Mouse (Mus musculus): ENCODE measurements around the gene Bcl2a1b. TPM values are rescaled to one million over a fixed set of nuclear protein-coding genes. Genes with fewer than 3 reads are reported as not detected.
"Not testable (repeated sequence)": the region's sequence is repeated elsewhere in the genome, so short reads cannot be mapped to it uniquely, and the experiment has no call there.

Gene Bcl2a1b
- polyA plus RNA-seq (2016; fragmentation: Nextera tagmentation; extraction: Ambion mirVana), result 0.18 TPM in 1 of 2 replicates, not detected in the other

DNA sequence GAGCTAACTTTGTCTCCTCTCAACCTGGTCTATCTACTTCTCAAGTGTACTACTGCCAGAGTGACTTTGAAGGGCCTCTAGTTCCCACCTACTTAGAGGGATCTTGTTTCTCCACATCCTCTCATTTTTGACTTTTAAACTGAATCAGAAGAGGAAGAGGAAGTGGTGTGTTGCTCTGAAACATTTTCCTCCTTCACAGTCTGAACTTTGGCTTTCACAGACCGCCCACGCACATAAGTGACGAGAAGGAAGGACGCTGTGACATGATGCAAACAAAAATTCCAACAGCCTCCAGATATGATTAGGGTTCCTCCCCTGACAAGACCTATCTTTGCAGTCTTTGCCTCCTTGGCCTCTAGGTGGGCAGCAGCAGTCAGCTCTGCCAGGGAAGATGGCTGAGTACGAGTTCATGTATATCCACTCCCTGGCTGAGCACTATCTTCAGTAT, at the start of gene Bcl2a1b, which contains the start of gene Gm29094:
Gene Bcl2a1b (plus strand): TSS at position 241 of the 448 bp plus-strand sequence.
Gene Gm29094 (plus strand): TSS at position 411 of the 448 bp plus-strand sequence.
- not testable (repeated sequence) for DNase-seq (ENCODE audit: low spot score); H3K27ac ChIP-seq; H3K4me1 ChIP-seq; H3K27me3 ChIP-seq (ENCODE audit: low read depth, poor library complexity, severe bottlenecking); H3K4me3 ChIP-seq; H3K9me3 ChIP-seq (replicated peaks); H3K36me3 ChIP-seq
- WGBS, result 83% methylated on average over 5 of the region's 5 CpGs

DNA sequence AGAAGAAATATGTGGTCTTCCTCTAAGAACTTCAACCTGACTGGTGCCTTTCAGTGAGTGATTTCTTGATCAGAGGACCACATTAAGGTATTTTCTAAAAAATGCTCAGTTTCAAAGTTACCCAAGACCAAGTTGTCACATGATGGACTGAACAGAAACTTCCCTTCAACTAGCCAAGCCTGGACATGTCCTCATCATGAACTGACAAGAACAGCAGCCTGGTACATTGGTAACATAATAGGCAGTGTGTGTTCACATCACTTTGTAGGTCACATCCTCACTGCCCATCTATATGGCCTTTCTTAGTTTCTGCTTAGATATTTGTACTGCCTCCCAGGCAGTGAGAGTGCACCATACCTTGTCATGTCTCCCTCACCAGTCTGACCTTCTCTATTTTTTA, 26.5 kb upstream of the Bcl2a1b start:
- H3K9me3 ChIP-seq (replicated peaks); DNase-seq (ENCODE audit: low spot score); H3K27me3 ChIP-seq (ENCODE audit: low read depth, poor library complexity, severe bottlenecking): not testable (repeated sequence)

DNA sequence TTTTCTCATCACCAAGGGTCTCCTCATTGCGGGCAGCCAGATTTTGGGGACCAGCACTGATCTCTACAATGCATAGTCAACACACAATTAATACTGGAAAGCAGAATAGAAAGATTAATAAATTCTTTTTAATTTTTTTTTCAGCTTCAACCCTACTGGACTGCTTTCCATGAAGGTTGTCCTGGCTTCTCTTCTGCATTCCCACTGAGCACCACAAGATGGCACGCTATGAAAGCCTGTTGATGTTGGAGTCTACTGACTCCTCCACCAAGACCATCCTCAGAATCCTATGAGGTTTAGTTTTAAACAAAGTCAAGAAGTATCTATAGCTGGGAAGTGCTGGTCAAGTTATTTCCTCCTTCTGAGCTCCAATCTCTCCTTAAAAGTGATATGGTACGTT, 20.2 kb upstream of the Bcl2a1b start:
- H3K27ac ChIP-seq; H3K4me1 ChIP-seq; DNase-seq (ENCODE audit: low spot score); H3K4me3 ChIP-seq; H3K27me3 ChIP-seq (ENCODE audit: low read depth, poor library complexity, severe bottlenecking); H3K36me3 ChIP-seq; H3K9me3 ChIP-seq (replicated peaks): not testable (repeated sequence)
- WGBS, result 41% methylated on average over 2 of the region's 3 CpGs

More for the DNA sequence above, 26.5 kb upstream of the Bcl2a1b start:
- H3K4me3 ChIP-seq, H3K36me3 ChIP-seq, H3K27ac ChIP-seq, H3K4me1 ChIP-seq: not testable (repeated sequence)

DNA sequence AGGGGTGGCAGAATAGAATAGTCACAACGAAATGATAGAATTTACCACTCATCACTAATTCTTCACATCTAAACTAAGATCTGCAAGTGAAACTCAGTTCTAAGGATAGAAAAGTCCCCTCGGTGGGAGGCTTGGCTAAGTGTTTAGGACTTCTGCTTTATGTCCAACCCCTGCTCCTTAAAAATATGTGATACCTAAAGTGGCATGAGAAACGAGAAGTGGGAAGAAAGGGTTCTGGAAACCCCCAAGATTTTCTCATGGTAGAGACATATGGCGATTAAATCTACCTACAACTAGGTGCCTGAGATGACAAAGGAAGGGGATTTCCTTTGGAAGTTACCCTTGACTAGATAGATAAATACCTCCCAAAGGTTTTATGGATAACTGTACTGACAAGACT, 19.5 kb upstream of the Bcl2a1b start:
- not testable (repeated sequence) for H3K27ac ChIP-seq; H3K4me3 ChIP-seq; H3K9me3 ChIP-seq (replicated peaks); H3K4me1 ChIP-seq; H3K36me3 ChIP-seq; DNase-seq (ENCODE audit: low spot score); H3K27me3 ChIP-seq (ENCODE audit: low read depth, poor library complexity, severe bottlenecking)
- 80% methylated on average over 4 of the region's 4 CpGs for WGBS

DNA sequence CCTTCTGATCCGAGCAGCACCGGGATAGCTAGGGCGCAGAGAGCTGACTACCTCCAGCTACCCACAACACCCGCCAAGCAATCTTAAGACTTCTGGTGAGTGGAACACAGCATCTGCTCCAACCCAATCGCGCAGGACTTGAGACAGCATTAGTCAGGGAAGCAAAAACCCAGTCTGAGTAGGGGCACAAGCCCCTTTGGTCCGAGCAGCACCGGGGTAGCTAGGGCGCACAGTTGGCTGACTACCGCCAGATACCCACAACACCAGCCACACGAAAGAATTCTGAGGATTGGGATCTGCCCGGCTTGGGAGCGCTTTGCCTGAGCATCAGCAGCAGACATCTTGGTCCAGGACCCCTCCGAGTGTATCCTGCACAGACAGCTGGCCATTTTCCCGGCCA, 12.0 kb upstream of the Bcl2a1b start:
- H3K9me3 ChIP-seq (replicated peaks); DNase-seq (ENCODE audit: low spot score); H3K27ac ChIP-seq; H3K36me3 ChIP-seq; H3K4me1 ChIP-seq; H3K27me3 ChIP-seq (ENCODE audit: low read depth, poor library complexity, severe bottlenecking); H3K4me3 ChIP-seq: not testable (repeated sequence)
- WGBS, result 83% methylated on average over 15 of the region's 15 CpGs

DNA sequence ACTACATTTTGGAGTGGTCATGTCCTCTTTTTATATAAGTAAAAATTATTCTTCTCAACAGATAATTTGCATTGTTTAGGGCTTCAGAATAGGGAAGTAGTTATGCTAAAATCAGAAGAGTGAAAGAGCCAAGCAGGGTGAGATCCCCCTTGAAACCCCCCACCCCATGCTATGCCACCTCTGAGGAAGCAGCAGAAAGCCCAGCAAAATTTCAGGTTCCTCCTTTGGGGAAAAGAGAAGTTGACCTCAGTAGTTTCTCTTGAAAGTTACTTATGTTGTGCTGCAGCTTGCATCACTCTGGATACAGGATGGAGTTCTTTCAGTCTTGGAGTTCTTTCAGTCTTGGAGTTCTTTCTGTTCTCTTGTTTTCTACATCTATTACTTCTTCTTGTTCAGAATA, 3.5 kb upstream of the Bcl2a1b start:
- H3K9me3 ChIP-seq (replicated peaks); H3K27ac ChIP-seq; DNase-seq (ENCODE audit: low spot score); H3K4me3 ChIP-seq; H3K36me3 ChIP-seq; H3K27me3 ChIP-seq (ENCODE audit: low read depth, poor library complexity, severe bottlenecking); H3K4me1 ChIP-seq: not testable (repeated sequence)

DNA sequence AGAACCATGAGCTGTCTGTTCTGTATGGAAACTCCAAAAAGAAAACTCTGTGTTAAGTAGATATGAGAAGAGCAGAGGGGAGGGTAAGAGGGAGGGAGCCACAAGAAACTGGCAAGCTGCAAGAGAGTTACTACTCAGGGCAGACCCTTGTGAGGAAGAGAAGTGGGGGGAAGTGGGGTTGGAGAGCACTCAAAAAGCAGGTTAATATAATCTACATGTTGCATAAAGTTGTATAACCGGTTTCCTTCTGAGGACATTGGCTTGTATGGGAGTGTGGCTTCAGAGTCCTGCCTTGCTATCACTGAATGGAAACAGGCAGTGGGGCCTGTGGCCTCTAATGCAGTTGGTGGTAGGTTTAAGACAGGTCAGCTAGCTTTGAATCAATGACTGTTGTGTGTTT, 1.5 kb upstream of the Bcl2a1b start:
- H3K27ac ChIP-seq; H3K4me3 ChIP-seq; H3K9me3 ChIP-seq (replicated peaks); H3K36me3 ChIP-seq; H3K27me3 ChIP-seq (ENCODE audit: low read depth, poor library complexity, severe bottlenecking); H3K4me1 ChIP-seq; DNase-seq (ENCODE audit: low spot score): not testable (repeated sequence)
- WGBS, result 80% methylated on average over 1 of the region's 1 CpGs

DNA sequence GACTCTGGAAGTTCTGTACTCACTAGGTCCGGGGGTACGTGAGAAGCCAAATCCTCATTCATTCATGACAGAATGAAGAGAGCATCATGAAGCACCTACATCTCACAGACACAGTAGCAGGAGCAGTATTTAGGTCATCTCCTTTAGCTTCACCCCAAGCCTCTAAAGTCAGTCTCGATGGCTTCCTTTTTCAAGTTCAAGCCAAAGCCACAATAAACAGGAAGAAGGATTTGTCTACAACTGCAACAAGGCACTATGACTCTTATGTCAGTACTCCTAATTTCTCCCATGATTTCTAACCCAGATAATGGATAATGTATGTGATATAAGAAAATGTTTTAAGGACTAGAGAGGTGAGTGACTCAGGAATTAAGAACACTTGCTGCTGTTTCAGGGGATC, 660 bp upstream of the Bcl2a1b start:
- H3K9me3 ChIP-seq (replicated peaks); H3K27me3 ChIP-seq (ENCODE audit: low read depth, poor library complexity, severe bottlenecking); H3K36me3 ChIP-seq; DNase-seq (ENCODE audit: low spot score); H3K27ac ChIP-seq; H3K4me3 ChIP-seq; H3K4me1 ChIP-seq: not testable (repeated sequence)
- 95% methylated on average over 3 of the region's 3 CpGs for WGBS

DNA sequence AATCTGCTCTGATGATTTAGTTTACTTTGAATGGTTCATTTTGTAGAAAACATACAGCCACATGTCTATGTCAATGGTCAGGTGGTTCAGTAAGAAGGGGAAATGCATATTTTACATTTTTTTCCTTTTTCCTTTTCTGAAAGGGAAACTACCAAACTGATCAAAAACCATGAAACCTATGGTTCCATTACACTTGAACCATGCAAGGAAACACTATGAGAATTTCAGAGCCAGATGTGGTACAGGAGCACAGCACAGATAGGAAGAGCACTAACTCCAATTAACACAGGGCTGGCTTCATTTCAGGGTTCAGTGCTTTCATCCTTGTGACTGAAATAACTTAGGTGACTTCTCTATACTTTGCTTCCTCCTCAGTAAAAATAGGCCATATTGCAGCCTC, 3.2 kb downstream of the Bcl2a1b start:
- H3K4me1 ChIP-seq, result not testable (repeated sequence)

DNA sequence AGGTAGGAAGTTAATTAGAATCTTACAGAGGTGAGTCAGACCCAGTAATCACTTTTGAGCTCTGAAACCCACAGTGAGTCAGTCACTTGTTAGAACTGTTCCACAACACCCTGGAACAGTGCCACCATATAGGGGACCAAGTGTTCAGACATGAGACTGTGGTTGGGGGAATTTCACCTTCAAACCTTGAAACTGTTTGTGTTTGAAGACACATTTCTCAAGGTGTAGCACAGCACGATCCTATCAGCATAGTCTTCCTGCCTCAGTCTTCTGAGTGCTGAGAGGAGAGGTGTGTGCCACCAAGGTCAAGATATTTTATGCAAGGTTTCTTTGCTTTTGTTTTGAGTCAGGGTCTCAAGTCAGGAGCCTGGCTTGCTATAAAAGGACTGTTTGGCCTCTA, 9.9 kb downstream of the Bcl2a1b start:
- DNase-seq (ENCODE audit: low spot score); H3K9me3 ChIP-seq (replicated peaks); H3K36me3 ChIP-seq; H3K4me3 ChIP-seq; H3K4me1 ChIP-seq; H3K27me3 ChIP-seq (ENCODE audit: low read depth, poor library complexity, severe bottlenecking); H3K27ac ChIP-seq: not testable (repeated sequence)
- WGBS, result 70% methylated on average over 1 of the region's 1 CpGs

More for the DNA sequence above, 3.2 kb downstream of the Bcl2a1b start:
- H3K36me3 ChIP-seq; DNase-seq (ENCODE audit: low spot score); H3K4me3 ChIP-seq; H3K9me3 ChIP-seq (replicated peaks); H3K27ac ChIP-seq; H3K27me3 ChIP-seq (ENCODE audit: low read depth, poor library complexity, severe bottlenecking): not testable (repeated sequence)

DNA sequence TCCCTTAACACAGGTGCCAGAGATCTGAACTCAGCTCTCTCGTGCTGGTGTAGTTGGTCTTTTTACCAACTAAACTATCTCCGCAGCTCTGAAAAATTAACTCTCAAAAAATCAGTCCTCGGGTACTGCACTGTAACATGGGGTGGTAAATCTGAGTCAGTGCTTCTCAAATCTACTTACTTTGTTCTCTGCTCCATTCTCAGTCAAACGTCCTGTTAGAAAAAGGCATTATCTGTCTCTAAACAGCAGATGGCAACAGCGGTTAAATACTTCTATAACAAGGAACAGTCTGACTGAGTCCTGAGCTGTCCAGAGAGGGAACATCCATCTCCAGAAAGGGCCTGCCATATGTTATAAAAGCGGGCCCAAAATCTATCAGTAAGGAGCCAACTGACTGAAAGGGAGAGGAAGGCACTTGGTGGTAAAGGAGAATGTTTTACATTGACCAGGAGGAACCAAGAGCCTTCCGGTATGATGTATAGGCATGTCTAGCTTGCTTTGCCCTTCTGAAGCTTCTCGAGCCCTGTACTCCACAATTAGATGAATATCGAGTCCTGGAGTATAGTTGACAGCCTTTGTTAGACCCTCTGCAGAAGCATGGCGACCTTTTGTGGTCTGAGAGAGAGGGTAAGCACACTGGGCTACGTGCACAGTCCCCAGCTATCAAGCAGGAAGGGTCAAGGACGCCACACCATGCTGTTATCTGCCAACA, 11.5 kb downstream of the Bcl2a1b start, which contains the start of gene Mthfs:
Gene Mthfs (plus strand): TSS at position 324 of the 712 bp plus-strand sequence.
- H3K4me1 ChIP-seq; DNase-seq (ENCODE audit: low spot score); H3K27me3 ChIP-seq (ENCODE audit: low read depth, poor library complexity, severe bottlenecking); H3K9me3 ChIP-seq (replicated peaks); H3K36me3 ChIP-seq: not testable (repeated sequence)
- Histone ChIP-seq H3K27ac (peak within 1 kb of the TSS; percentile 70; the same call in 1 of the 2 replicates), H3K4me3 (peak within 1 kb of the TSS; percentile 35)
- WGBS, result 33% methylated on average over 9 of the region's 12 CpGs

DNA sequence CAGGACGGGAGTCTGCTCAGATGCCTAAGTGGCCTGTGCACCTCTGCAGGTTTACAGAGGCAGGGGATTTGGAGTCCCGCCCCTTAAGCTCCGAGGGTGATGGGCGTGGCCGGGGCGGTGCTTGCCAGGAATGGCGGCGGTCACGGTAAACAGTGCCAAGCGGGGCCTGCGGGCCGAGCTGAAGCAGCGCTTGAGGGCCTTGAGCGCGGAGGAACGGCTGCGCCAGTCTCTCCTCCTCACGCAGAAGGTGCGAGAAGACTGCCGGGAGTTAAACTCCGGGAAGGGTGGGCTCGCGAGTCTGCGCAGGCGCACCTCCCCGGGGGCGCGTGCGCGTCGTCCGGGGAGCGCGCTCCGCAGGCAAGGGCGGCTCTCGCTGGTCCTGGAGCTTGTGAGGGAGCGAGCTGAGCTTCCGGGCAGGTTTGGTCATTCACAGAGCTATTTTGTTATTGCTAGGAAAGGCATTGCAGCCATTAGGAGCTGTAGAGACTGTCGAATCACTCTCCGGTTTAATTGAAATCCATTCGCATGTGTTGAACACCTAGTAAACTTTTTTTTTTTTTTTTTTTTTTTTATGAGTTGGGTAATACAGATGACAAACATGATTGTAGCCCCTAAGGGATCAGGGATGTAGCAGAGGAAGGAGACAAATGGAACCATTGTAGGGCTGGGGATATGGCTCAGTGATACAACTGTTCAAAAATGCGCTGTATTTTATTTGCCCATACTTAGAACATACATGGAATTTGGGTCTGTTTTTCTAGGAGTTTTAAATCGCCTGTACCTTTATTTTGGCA, 12.3 kb downstream of the Bcl2a1b start:
- not testable (repeated sequence) for DNase-seq (ENCODE audit: low spot score)
- Histone ChIP-seq H3K4me3 (peak overlapping the region; percentile 35), H3K27ac (peak overlapping the region; percentile 70; the same call in 1 of the 2 replicates)

DNA sequence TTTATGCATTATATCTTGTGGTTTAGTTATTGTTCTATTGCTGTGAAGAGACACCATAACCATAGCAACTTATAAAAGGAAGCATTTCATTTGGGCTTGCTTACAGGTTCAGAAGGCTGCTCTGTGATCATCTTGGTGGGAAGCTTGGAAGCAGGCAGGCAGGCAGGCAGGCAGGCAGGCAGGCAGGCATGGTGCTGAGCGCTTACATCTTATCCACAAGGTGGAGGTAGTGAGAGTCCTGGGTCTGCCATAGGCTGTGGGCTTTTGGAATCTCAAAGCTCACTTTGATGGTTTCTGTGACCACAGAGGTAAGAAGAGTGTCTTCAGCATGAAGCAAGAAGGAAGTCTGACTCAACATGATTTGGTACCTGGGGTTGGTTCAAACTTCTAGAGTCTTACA, 13.4 kb downstream of the Bcl2a1b start:
- H3K36me3 ChIP-seq; H3K27me3 ChIP-seq (ENCODE audit: low read depth, poor library complexity, severe bottlenecking); H3K4me1 ChIP-seq; DNase-seq (ENCODE audit: low spot score); H3K9me3 ChIP-seq (replicated peaks); H3K27ac ChIP-seq; H3K4me3 ChIP-seq: not testable (repeated sequence)
- WGBS, result 59% methylated on average over 1 of the region's 1 CpGs

More for the DNA sequence above, 12.3 kb downstream of the Bcl2a1b start:
- H3K9me3 ChIP-seq (replicated peaks); H3K27me3 ChIP-seq (ENCODE audit: low read depth, poor library complexity, severe bottlenecking); H3K36me3 ChIP-seq; H3K4me1 ChIP-seq: not testable (repeated sequence)
- 6% methylated on average over 17 of the region's 44 CpGs for WGBS
